Mouse (Mus musculus): Measurements from ENCODE around the gene Tdrd12.

- no peak for TF ChIP-seq SRF (IDR thresholded peaks at IDR 0.05; ENCODE audit: control insufficient read depth, insufficient read length, low read depth)
- no peak for TF ChIP-seq POLR2A (IDR thresholded peaks at IDR 0.05; ENCODE audit: insufficient read length, low read depth)
- TF ChIP-seq MAX (IDR thresholded peaks at IDR 0.05; ENCODE audit: low read depth), result no peak
- no peak for TF ChIP-seq USF1 (IDR thresholded peaks at IDR 0.05; ENCODE audit: low read depth)
- TF ChIP-seq MYOG (IDR thresholded peaks at IDR 0.05; ENCODE audit: control insufficient read depth in 1 of 3, insufficient read depth in 1 of 3, insufficient read length in 2 of 3, low read depth in 2 of 3), result no peak
These were observed 8.3 kb upstream of the Tdrd12 start for GRCm38 (mm10) chr7:35545881-35546280.

Measured in myocyte (in vitro differentiated cells).